Mouse (Mus musculus): ENCODE measurements at regions not wholly inside any gene's neighbourhood (a gene's known extent, or its start where the extent isn't known, plus 50 kb on each side); places are given as distances from the start of the nearest gene placed in this dataset.

- DNase-seq = no peak
These were observed 379.3 kb downstream of the Gm10295 start for GRCm38 (mm10) chr7:70972023-70972400.

- DNase-seq = no peak
These were observed 379.8 kb downstream of the Gm10295 start for GRCm38 (mm10) chr7:70971323-70972022.

- DNase-seq = peak; percentile 2
These were observed 398.8 kb downstream of the Gm10295 start for GRCm38 (mm10) chr7:70952318-70952959.

- DNase-seq = no peak
These were observed 403.0 kb downstream of the Gm10295 start for GRCm38 (mm10) chr7:70948281-70948680.

- DNase-seq = no peak
These were observed 405.0 kb downstream of the Gm10295 start for GRCm38 (mm10) chr7:70946260-70946659.

- DNase-seq = no peak
These were observed 420.4 kb downstream of the Gm10295 start for GRCm38 (mm10) chr7:70930911-70931310.

GRCm38 (mm10) chr7:70929935-70930334 lies 421.4 kb downstream of the Gm10295 start:
- no peak for DNase-seq

GRCm38 (mm10) chr7:70928001-70928400 lies 423.3 kb downstream of the Gm10295 start:
- no peak for DNase-seq

GRCm38 (mm10) chr7:70917016-70917415 lies 434.3 kb downstream of the Gm10295 start:
- no peak for DNase-seq

GRCm38 (mm10) chr7:70908921-70909320 lies 442.4 kb downstream of the Gm10295 start:
- no peak for DNase-seq

GRCm38 (mm10) chr7:70891700-70892099 lies 459.6 kb downstream of the Gm10295 start:
- DNase-seq = no peak

- no peak for DNase-seq
These were observed 470.8 kb downstream of the Gm10295 start for GRCm38 (mm10) chr7:70880496-70880895.

GRCm38 (mm10) chr7:70874393-70874792 lies 476.9 kb downstream of the Gm10295 start:
- no peak for DNase-seq

- no peak for DNase-seq
These were observed 480.3 kb downstream of the Gm10295 start for GRCm38 (mm10) chr7:70870841-70871534.

GRCm38 (mm10) chr7:70869125-70869524 lies 482.2 kb downstream of the Gm10295 start:
- no peak for DNase-seq

- DNase-seq = no peak
These were observed 491.3 kb downstream of the Gm10295 start for GRCm38 (mm10) chr7:70859957-70860356.

GRCm38 (mm10) chr7:70850726-70851125 lies 484.2 kb upstream of the Nr2f2 start:
- peak; percentile 20 for DNase-seq

GRCm38 (mm10) chr7:70848016-70848776 lies 481.7 kb upstream of the Nr2f2 start:
- DNase-seq = no peak

GRCm38 (mm10) chr7:70847450-70847993 lies 481.0 kb upstream of the Nr2f2 start:
- DNase-seq = no peak

GRCm38 (mm10) chr7:70846076-70846475 lies 479.5 kb upstream of the Nr2f2 start:
- no peak for DNase-seq

- no peak for DNase-seq
These were observed 473.6 kb upstream of the Nr2f2 start for GRCm38 (mm10) chr7:70840142-70840541.

- DNase-seq = no peak
These were observed 472.7 kb upstream of the Nr2f2 start for GRCm38 (mm10) chr7:70839190-70839589.

Data from lung, postnatal 36 days (tissue).